Mouse (Mus musculus) liver, embryonic 15.5 days (tissue): ENCODE measurements around the gene Bfsp2. TPM values are rescaled to one million over a fixed set of nuclear protein-coding genes. Genes with fewer than 3 reads are reported as not detected.

Source experiments
- ATAC-seq: fragments of 200-750 bp; cut with Nextera tagmentation; 2 replicates; pipeline ENCODE4 v1.8.0; 2017; ENCODE audit warnings: moderate number of reproducible peaks, mild to moderate bottlenecking, moderate library complexity; ENCODE audit not compliant: insufficient read depth
- H3K27ac ChIP-seq: fragments of 300-500 bp; sonication (generic); replicated peaks from 2 replicates; pipeline ENCODE4 v1.5.1; 2015; ENCODE audit warnings: mild to moderate bottlenecking, inconsistent platforms
- H3K27me3 ChIP-seq: fragments of 300-500 bp; sonication (generic); 2 replicates; pipeline ENCODE4 v1.6.1; 2015; ENCODE audit warnings: mild to moderate bottlenecking, inconsistent platforms
- H3K36me3 ChIP-seq: fragments of 300-500 bp; sonication (generic); replicated peaks from 2 replicates; pipeline ENCODE4 v1.6.1; 2015; ENCODE audit warnings: moderate library complexity, mild to moderate bottlenecking, inconsistent platforms
- H3K4me1 ChIP-seq: fragments of 300-500 bp; sonication (generic); replicated peaks from 2 replicates; pipeline ENCODE4 v1.6.1; 2015; ENCODE audit warnings: inconsistent platforms
- H3K4me2 ChIP-seq: fragments of 300-500 bp; sonication (generic); 2 replicates; pipeline ENCODE4 v1.6.1; 2015; ENCODE audit warnings: moderate library complexity, mild to moderate bottlenecking, inconsistent platforms
- H3K4me3 ChIP-seq: fragments of 300-500 bp; sonication (generic); replicated peaks from 2 replicates; pipeline ENCODE4 v1.5.1; 2015; ENCODE audit warnings: mild to moderate bottlenecking, inconsistent platforms
- H3K9ac ChIP-seq: fragments of 300-500 bp; sonication (generic); 2 replicates; pipeline ENCODE4 v1.6.1; 2015; ENCODE audit warnings: moderate library complexity, mild to moderate bottlenecking, inconsistent platforms
- H3K9me3 ChIP-seq: fragments of 300-500 bp; sonication (generic); replicated peaks from 2 replicates; pipeline ENCODE4 v1.6.1; 2016; ENCODE audit warnings: inconsistent platforms
- WGBS: fragments of 180-500 bp; shearing (Covaris S2); methylation state at CpG from one replicate; pipeline ENCODE4 v1.1.7; 2015; ENCODE audit warnings: mixed read lengths; ENCODE audit not compliant: insufficient replicate concordance; 5-methylcytosine and 5-hydroxymethylcytosine counted together
- polyA plus RNA-seq: library from polyadenylated mRNA; unstranded; fragments of >200 nt; fragmentation: Nextera tagmentation; extraction: Ambion mirVana; gene quantifications from 2 replicates; pipeline ENCODE4 v1.2.1, GENCODE M21; 2015

Bfsp2 gene
- polyA plus RNA-seq, result 2.5 and 3.0 TPM in 2 replicates

GRCm38 (mm10) chr9:103480044-103480576 is at the start of gene Bfsp2:
Gene Bfsp2 (minus strand): TSS chr9:103480420.
- Histone ChIP-seq H3K4me1 (peaks cover 8% of the 10 kb centered on the region; the same call in 1 of the 2 replicates), H3K4me2 (no peak within 1 kb of the TSS), H3K4me3 (no peak within 1 kb of the TSS), H3K9ac (no peak within 1 kb of the TSS), H3K9me3 (no peaks in the 10 kb centered on the region), H3K27me3 (no peaks in the 10 kb centered on the region), H3K27ac (no peak within 1 kb of the TSS), H3K36me3 (no peaks in the 10 kb centered on the region)
- WGBS, result 58% methylated on average over 9 of the region's 9 CpGs
- ATAC-seq, result no peak

GRCm38 (mm10) chr9:103525041-103525537 is 44.9 kb upstream of the Bfsp2 start:
- no peak overlapping the region for H3K27ac ChIP-seq
- 34% methylated on average over 10 of the region's 10 CpGs for WGBS
- no peaks in the 10 kb centered on the region for H3K9me3 ChIP-seq
- no peak overlapping the region for H3K4me3 ChIP-seq
- no peaks in the 10 kb centered on the region for H3K27me3 ChIP-seq
- no peak for ATAC-seq
- no peaks in the 10 kb centered on the region for H3K4me1 ChIP-seq
- H3K4me2 ChIP-seq, result no peak overlapping the region
- H3K9ac ChIP-seq, result no peak overlapping the region
- no peaks in the 10 kb centered on the region for H3K36me3 ChIP-seq

GRCm38 (mm10) chr9:103524600-103524999 is 44.4 kb upstream of the Bfsp2 start:
- no peak overlapping the region for H3K4me2 ChIP-seq
- ATAC-seq, result no peak
- no peaks in the 10 kb centered on the region for H3K9me3 ChIP-seq
- H3K36me3 ChIP-seq, result no peaks in the 10 kb centered on the region
- no peak overlapping the region for H3K9ac ChIP-seq
- H3K4me3 ChIP-seq, result no peak overlapping the region
- no peak overlapping the region for H3K27ac ChIP-seq
- H3K27me3 ChIP-seq, result no peaks in the 10 kb centered on the region
- H3K4me1 ChIP-seq, result no peaks in the 10 kb centered on the region
- WGBS, result 40% methylated on average over 5 of the region's 5 CpGs

GRCm38 (mm10) chr9:103523742-103524403 is 43.7 kb upstream of the Bfsp2 start:
- no peak overlapping the region for H3K27ac ChIP-seq
- no peak overlapping the region for H3K4me3 ChIP-seq
- no peaks in the 10 kb centered on the region for H3K36me3 ChIP-seq
- H3K27me3 ChIP-seq, result no peaks in the 10 kb centered on the region
- H3K9ac ChIP-seq, result no peak overlapping the region
- ATAC-seq, result no peak
- H3K9me3 ChIP-seq, result no peaks in the 10 kb centered on the region
- H3K4me1 ChIP-seq, result no peaks in the 10 kb centered on the region
- 63% methylated on average over 7 of the region's 7 CpGs for WGBS
- H3K4me2 ChIP-seq, result no peak overlapping the region

GRCm38 (mm10) chr9:103523008-103523407 is 42.8 kb upstream of the Bfsp2 start:
- Histone ChIP-seq H3K9ac (no peak overlapping the region), H3K4me3 (no peak overlapping the region), H3K36me3 (no peaks in the 10 kb centered on the region), H3K27ac (no peak overlapping the region), H3K4me2 (no peak overlapping the region), H3K9me3 (no peaks in the 10 kb centered on the region), H3K4me1 (no peaks in the 10 kb centered on the region), H3K27me3 (no peaks in the 10 kb centered on the region)
- no peak for ATAC-seq
- WGBS, result 47% methylated on average over 6 of the region's 6 CpGs

- Histone ChIP-seq H3K36me3 (no peaks in the 10 kb centered on the region), H3K9ac (no peak overlapping the region), H3K4me1 (no peaks in the 10 kb centered on the region), H3K9me3 (no peaks in the 10 kb centered on the region), H3K4me2 (no peak overlapping the region), H3K27me3 (no peaks in the 10 kb centered on the region), H3K27ac (no peak overlapping the region), H3K4me3 (no peak overlapping the region)
- no peak for ATAC-seq
- 64% methylated on average over 2 of the region's 2 CpGs for WGBS
Measured at GRCm38 (mm10) chr9:103513884-103514283, 33.7 kb upstream of the Bfsp2 start.

GRCm38 (mm10) chr9:103512257-103512656 is 32.0 kb upstream of the Bfsp2 start:
- no peak overlapping the region for H3K4me2 ChIP-seq
- H3K9ac ChIP-seq, result no peak overlapping the region
- no peaks in the 10 kb centered on the region for H3K9me3 ChIP-seq
- ATAC-seq, result no peak
- no peaks in the 10 kb centered on the region for H3K27me3 ChIP-seq
- no peak overlapping the region for H3K27ac ChIP-seq
- 60% methylated on average over 6 of the region's 6 CpGs for whole genome bisulfite sequencing
- H3K4me1 ChIP-seq, result no peaks in the 10 kb centered on the region
- H3K36me3 ChIP-seq, result no peaks in the 10 kb centered on the region
- no peak overlapping the region for H3K4me3 ChIP-seq

- no peak overlapping the region for H3K27ac ChIP-seq
- H3K9me3 ChIP-seq, result no peaks in the 10 kb centered on the region
- no peak for ATAC-seq
- no peak overlapping the region for H3K9ac ChIP-seq
- H3K36me3 ChIP-seq, result no peaks in the 10 kb centered on the region
- H3K27me3 ChIP-seq, result no peaks in the 10 kb centered on the region
- H3K4me2 ChIP-seq, result no peak overlapping the region
- 0 out of 2 replicates have a peak, but pooled peaks cover 8% of the 10 kb centered on the region for H3K4me1 ChIP-seq
- no peak overlapping the region for H3K4me3 ChIP-seq
- WGBS, result 55% methylated on average over 7 of the region's 7 CpGs
Measured at GRCm38 (mm10) chr9:103506968-103507584, 26.9 kb upstream of the Bfsp2 start.

GRCm38 (mm10) chr9:103505067-103505466 is 24.8 kb upstream of the Bfsp2 start:
- H3K4me2 ChIP-seq, result no peak overlapping the region
- H3K36me3 ChIP-seq, result no peaks in the 10 kb centered on the region
- H3K9me3 ChIP-seq, result no peaks in the 10 kb centered on the region
- 53% methylated on average over 5 of the region's 5 CpGs for WGBS
- no peak overlapping the region for H3K4me3 ChIP-seq
- 0 out of 2 replicates have a peak, but pooled peaks cover 14% of the 10 kb centered on the region for H3K4me1 ChIP-seq
- no peak for ATAC-seq
- H3K27ac ChIP-seq, result no peak overlapping the region
- H3K27me3 ChIP-seq, result no peaks in the 10 kb centered on the region
- H3K9ac ChIP-seq, result no peak overlapping the region

GRCm38 (mm10) chr9:103504646-103505045 is 24.4 kb upstream of the Bfsp2 start:
- 63% methylated on average over 1 of the region's 1 CpGs for WGBS
- Histone ChIP-seq H3K4me3 (no peak overlapping the region), H3K9ac (no peak overlapping the region), H3K4me2 (no peak overlapping the region), H3K36me3 (no peaks in the 10 kb centered on the region), H3K9me3 (no peaks in the 10 kb centered on the region), H3K27me3 (no peaks in the 10 kb centered on the region), H3K27ac (no peak overlapping the region), H3K4me1 (0 out of 2 replicates have a peak, but pooled peaks cover 14% of the 10 kb centered on the region)
- ATAC-seq, result no peak

GRCm38 (mm10) chr9:103503586-103504298 is 23.5 kb upstream of the Bfsp2 start:
- WGBS, result 54% methylated on average over 3 of the region's 3 CpGs
- H3K27me3 ChIP-seq, result no peaks in the 10 kb centered on the region
- no peak for ATAC-seq
- H3K4me2 ChIP-seq, result no peak overlapping the region
- no peaks in the 10 kb centered on the region for H3K36me3 ChIP-seq
- H3K9ac ChIP-seq, result no peak overlapping the region
- H3K27ac ChIP-seq, result no peak overlapping the region
- no peaks in the 10 kb centered on the region for H3K9me3 ChIP-seq
- H3K4me1 ChIP-seq, result 0 out of 2 replicates have a peak, but pooled peaks cover 14% of the 10 kb centered on the region
- H3K4me3 ChIP-seq, result no peak overlapping the region
